Mouse (Mus musculus) heart, embryonic 14.5 days (tissue): ENCODE data around the gene Snx27. TPM values are rescaled to one million over a fixed set of nuclear protein-coding genes. Genes with fewer than 3 reads are reported as not detected.

Experiments used
- ATAC-seq: fragments of 200-750 bp; cut with Nextera tagmentation; 2 replicates; pipeline ENCODE4 v1.8.0; 2017; ENCODE audit warnings: low read depth, moderate TSS enrichment; ENCODE audit not compliant: insufficient number of reproducible peaks, insufficient read depth, low FRiP score
- H3K27ac ChIP-seq, 2 experiments: fragments of 200-500 bp in 1 of 2; fragments of 300-500 bp in 1 of 2; sonication (generic) in 1 of 2; replicated peaks in 1 of 2; 2 replicates each; pipeline ENCODE4 v1.5.1; 2012 to 2014; ENCODE audit warnings: low read depth in 2 of 2, low read length in 2 of 2, control low read depth in 1 of 2, mild to moderate bottlenecking in 1 of 2, mixed read lengths in 1 of 2; ENCODE audit not compliant: control insufficient read depth in 1 of 2, insufficient read depth in 1 of 2
- H3K27me3 ChIP-seq: fragments of 300-500 bp; sonication (generic); 2 replicates; pipeline ENCODE4 v1.6.1; 2014; ENCODE audit warnings: mild to moderate bottlenecking, low read length, control low read depth; ENCODE audit not compliant: control insufficient read depth, insufficient read depth
- H3K36me3 ChIP-seq: fragments of 300-500 bp; sonication (generic); 2 replicates; pipeline ENCODE4 v1.6.1; 2014; ENCODE audit warnings: mild to moderate bottlenecking, control low read depth, low read length, mixed read lengths; ENCODE audit not compliant: control insufficient read depth, insufficient read depth
- H3K4me1 ChIP-seq, 2 experiments: fragments of 200-500 bp in 1 of 2; fragments of 300-500 bp in 1 of 2; sonication (generic) in 1 of 2; 2 replicates each; pipeline ENCODE4 v1.6.1; 2012 to 2014; ENCODE audit warnings: low read length in 2 of 2, control low read depth in 1 of 2, mixed read lengths in 1 of 2; ENCODE audit not compliant: control insufficient read depth in 2 of 2, insufficient read depth in 2 of 2
- H3K4me2 ChIP-seq: fragments of 300-500 bp; sonication (generic); 2 replicates; pipeline ENCODE4 v1.6.1; 2014; ENCODE audit warnings: mild to moderate bottlenecking, low read length
- H3K4me3 ChIP-seq, 2 experiments: fragments of 200-500 bp in 1 of 2; fragments of 300-500 bp in 1 of 2; sonication (generic) in 1 of 2; 2 replicates each; pipeline ENCODE4 v1.5.1; 2012 to 2014; ENCODE audit warnings: low read length in 2 of 2, mild to moderate bottlenecking in 2 of 2, control low read depth in 1 of 2, low read depth in 1 of 2, moderate library complexity in 1 of 2; ENCODE audit not compliant: control insufficient read depth in 1 of 2, insufficient read depth in 1 of 2
- H3K9ac ChIP-seq: fragments of 300-500 bp; sonication (generic); 2 replicates; pipeline ENCODE4 v1.6.1; 2014; ENCODE audit warnings: mild to moderate bottlenecking, low read length
- H3K9me3 ChIP-seq: fragments of 300-500 bp; sonication (generic); 2 replicates; pipeline ENCODE4 v1.6.1; 2016; ENCODE audit warnings: low read length, control low read depth; ENCODE audit not compliant: control insufficient read depth
- WGBS: fragments of 180-500 bp; shearing (Covaris S2); extraction: QIAGEN DNeasy Blood & Tissue Kit; methylation state at CpG from one replicate; pipeline ENCODE4 v1.1.7; 2014; 5-methylcytosine and 5-hydroxymethylcytosine counted together
- polyA plus RNA-seq: library from polyadenylated mRNA; unstranded; fragments of >200 nt; fragmentation: Nextera tagmentation; extraction: Ambion mirVana; gene quantifications from 2 replicates; pipeline ENCODE4 v1.2.1, GENCODE M21; 2014

Gene Snx27
- polyA plus RNA-seq, 1 experiment from 2014 or later, result 26.1 TPM

DNA sequence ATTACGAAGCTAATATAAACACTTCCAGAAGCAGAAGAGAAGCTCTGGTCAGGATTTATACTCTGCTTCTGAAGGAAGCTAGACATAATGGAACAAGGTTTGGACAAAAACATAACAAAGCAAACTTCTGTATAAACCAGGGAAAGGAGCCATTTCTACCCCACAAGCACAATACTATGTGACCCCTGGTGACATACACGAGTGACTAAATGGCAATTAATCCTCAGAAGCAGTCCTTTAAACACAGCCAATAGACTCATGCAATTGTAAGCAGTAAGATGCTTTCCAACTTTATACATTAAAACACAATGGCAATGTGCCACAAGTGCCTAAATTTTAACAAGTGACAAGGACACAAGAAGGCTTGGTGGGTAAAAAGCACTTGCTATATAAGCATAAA is 15.3 kb downstream of the Snx27 start:
- H3K4me1 ChIP-seq, result peaks cover 0 to 14% of the 10 kb centered on the region in 2 experiments; a peak in 3 of 4 replicates
- H3K4me2 ChIP-seq, result no peak overlapping the region
- H3K9ac ChIP-seq, result no peak overlapping the region
- no peaks in the 10 kb centered on the region for H3K36me3 ChIP-seq
- H3K27ac ChIP-seq, result no peak overlapping the region
- no peaks in the 10 kb centered on the region for H3K9me3 ChIP-seq
- ATAC-seq, result no peak
- no peaks in the 10 kb centered on the region for H3K27me3 ChIP-seq
- no peak overlapping the region for H3K4me3 ChIP-seq
- WGBS, result 61% methylated on average over 2 of the region's 2 CpGs

DNA sequence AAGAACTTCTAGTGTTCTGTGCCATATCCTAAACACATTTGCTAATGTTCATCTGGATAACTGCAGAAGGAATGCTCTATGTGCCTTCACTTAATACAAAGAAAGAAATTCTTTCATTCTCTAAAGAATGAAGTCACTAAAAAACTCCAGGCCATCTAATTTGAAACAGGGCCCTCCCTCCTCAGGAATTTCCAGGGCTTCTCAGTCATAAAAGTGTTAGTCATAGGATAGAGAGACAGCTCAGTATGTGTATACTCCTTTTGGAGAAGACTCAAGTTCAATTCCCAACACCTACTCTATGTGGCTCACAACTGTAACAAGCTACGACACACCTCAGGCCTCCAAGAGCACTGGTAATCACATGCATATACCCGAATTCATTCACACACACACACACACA is 17.0 kb downstream of the Snx27 start:
- Histone ChIP-seq H3K4me3 (no peak overlapping the region), H3K4me2 (no peak overlapping the region), H3K9ac (no peak overlapping the region), H3K36me3 (peaks cover 9% of the 10 kb centered on the region), H3K4me1 (peaks cover 0 to 14% of the 10 kb centered on the region in 2 experiments; a peak in 3 of 4 replicates), H3K9me3 (no peaks in the 10 kb centered on the region), H3K27ac (no peak overlapping the region; a peak in 1 of 4 replicates), H3K27me3 (no peaks in the 10 kb centered on the region)
- ATAC-seq, result no peak
- 68% methylated on average over 2 of the region's 2 CpGs for WGBS

DNA sequence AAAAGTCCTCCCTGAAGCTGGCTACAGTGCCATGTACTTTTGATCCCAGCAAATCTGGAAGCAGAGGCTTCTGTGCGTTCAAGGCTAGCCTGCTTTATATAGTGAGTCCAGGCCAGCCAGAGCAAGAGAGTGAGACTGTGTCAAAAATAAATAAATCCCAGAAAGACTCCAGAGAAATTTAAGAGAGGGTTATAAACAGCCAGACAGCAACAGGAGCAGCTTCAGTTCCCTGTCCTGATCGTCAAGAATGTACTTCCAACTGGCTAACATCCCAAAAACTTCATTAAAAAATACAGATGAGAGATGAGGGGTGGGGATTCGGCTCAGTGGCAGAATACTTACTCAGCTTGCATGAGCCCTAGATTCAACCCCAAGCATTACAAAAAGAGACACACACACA is 17.4 kb downstream of the Snx27 start:
- ATAC-seq, result no peak
- H3K27me3 ChIP-seq, result no peaks in the 10 kb centered on the region
- H3K4me1 ChIP-seq, result peaks cover 0 to 14% of the 10 kb centered on the region in 2 experiments; a peak in 3 of 4 replicates
- H3K36me3 ChIP-seq, result peaks cover 9% of the 10 kb centered on the region
- H3K9ac ChIP-seq, result no peak overlapping the region
- H3K4me2 ChIP-seq, result no peak overlapping the region
- 0 out of 4 replicates have a peak overlapping the region, but pooled peaks of 1 of the 2 experiments have one; percentile 33 for H3K27ac ChIP-seq
- 51% methylated on average over 3 of the region's 3 CpGs for WGBS
- H3K9me3 ChIP-seq, result no peaks in the 10 kb centered on the region
- H3K4me3 ChIP-seq, result no peak overlapping the region

DNA sequence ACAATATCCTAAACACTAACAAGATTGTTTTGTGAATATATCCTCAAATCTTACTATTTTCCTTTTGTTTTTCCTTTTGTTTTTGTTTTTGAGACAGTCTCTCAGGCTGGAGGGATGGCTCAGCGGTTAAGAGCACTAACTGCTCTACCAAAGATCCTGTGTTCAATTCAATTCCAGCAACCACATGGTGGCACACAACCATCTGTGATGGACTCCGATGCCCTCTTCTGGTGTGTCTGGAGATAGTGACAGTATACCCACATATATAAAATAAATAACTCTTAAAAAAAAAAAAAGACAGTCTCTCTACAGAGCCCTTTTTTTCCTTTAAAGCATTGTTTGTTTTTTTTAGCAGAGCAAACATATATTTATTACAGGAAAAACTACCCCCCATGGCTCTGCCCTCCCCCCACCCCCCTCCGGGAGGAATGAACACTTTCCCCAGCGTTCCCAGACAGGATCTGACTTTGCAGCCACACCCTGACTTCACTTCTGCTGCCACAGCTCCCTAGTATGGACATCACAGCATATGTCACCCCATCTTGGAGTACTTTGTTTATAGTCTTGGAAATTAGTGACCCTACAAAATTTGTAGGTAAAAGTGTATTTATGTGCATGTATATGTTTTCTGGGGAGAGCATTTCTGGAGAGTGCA is 18.0 kb downstream of the Snx27 start:
- no peaks in the 10 kb centered on the region for H3K9me3 ChIP-seq
- WGBS, result 62% methylated on average over 4 of the region's 4 CpGs

DNA sequence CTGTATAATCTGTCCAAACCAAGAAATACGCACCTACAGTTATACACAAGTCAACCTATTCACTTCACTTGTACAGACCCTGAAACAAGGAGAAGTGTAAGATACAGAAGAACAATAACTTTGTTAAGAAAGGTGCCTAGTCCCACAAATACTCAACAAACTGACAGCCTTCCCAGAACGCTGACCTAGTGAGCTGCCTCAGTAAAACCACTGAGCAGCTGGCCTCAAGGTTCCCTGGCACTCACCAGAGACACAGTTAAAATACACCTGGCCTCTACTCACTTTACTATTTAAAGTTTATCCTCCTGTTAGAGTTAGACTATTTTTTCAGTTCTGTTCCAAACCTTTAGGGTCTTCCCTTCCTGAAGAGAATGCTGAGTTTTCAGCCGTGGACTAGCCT is 19.4 kb downstream of the Snx27 start:
- Histone ChIP-seq H3K27ac (no peak overlapping the region), H3K27me3 (no peaks in the 10 kb centered on the region), H3K9ac (no peak overlapping the region), H3K4me1 (peaks cover 0 to 14% of the 10 kb centered on the region in 2 experiments; a peak in 3 of 4 replicates), H3K36me3 (peaks cover 25% of the 10 kb centered on the region), H3K4me2 (no peak overlapping the region), H3K4me3 (no peak overlapping the region), H3K9me3 (no peaks in the 10 kb centered on the region)
- no peak for ATAC-seq
- WGBS, result 81% methylated on average over 3 of the region's 3 CpGs

More for the DNA sequence above, 18.0 kb downstream of the Snx27 start:
- ATAC-seq, result no peak
- no peaks in the 10 kb centered on the region for H3K27me3 ChIP-seq
- peaks cover 15% of the 10 kb centered on the region for H3K36me3 ChIP-seq
- H3K4me1 ChIP-seq, result peaks cover 0 to 14% of the 10 kb centered on the region in 2 experiments; a peak in 3 of 4 replicates
- no peak overlapping the region for H3K27ac ChIP-seq
- no peak overlapping the region for H3K4me3 ChIP-seq
- H3K9ac ChIP-seq, result no peak overlapping the region
- no peak overlapping the region for H3K4me2 ChIP-seq

DNA sequence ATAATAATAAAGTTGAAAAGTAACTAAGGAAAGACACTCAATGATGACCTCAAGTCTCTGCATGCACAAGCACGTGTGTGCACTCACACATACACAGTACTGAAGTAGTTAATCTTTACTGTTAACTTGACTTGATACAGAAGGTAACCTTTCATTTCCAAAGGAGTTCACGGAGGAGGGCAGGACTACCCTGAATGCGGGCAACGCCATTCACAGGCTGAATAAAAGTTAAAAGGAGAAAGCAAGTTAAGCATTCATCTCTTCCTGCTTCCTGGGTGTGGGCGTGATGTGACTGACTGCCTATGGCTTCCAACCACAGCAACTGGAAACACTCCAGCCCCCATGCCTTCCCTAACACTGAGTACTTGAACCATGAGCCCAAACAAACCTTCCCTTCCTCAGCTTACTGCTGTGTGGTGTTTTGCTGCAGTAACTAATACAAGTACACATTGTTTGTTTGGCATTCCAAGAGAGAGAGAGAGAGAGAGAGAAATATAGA is 22.5 kb downstream of the Snx27 start:
- H3K4me2 ChIP-seq, result no peak overlapping the region
- no peak overlapping the region for H3K9ac ChIP-seq
- 91% methylated on average over 5 of the region's 5 CpGs for WGBS
- no peaks in the 10 kb centered on the region for H3K9me3 ChIP-seq
- H3K36me3 ChIP-seq, result peaks cover 31% of the 10 kb centered on the region
- H3K4me1 ChIP-seq, result peaks cover 0 to 6% of the 10 kb centered on the region in 2 experiments; a peak in 1 of 4 replicates
- H3K27ac ChIP-seq, result no peak overlapping the region
- H3K4me3 ChIP-seq, result no peak overlapping the region
- H3K27me3 ChIP-seq, result no peaks in the 10 kb centered on the region
- no peak for ATAC-seq

DNA sequence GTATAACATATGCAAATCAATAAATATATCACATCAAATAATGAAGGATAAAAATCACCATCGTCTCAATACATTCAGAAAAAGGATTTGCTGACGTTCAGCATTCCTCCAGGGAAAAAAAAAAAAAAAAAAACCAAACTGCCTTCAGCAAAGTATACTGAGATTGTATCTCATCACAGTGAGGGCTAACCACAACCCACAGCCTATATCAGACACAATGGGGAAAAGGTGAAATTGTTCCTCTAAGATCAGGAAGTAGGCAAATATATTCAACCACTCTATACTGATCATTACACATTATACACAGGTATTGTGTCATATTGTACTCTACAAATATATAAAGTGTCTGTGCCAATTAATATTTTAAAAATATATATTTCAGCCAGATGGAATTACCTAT is 33.5 kb downstream of the Snx27 start:
- Histone ChIP-seq H3K4me1 (no peaks in the 10 kb centered on the region), H3K27ac (no peak overlapping the region), H3K36me3 (no peaks in the 10 kb centered on the region), H3K9me3 (no peaks in the 10 kb centered on the region), H3K4me2 (no peak overlapping the region), H3K4me3 (no peak overlapping the region), H3K9ac (no peak overlapping the region), H3K27me3 (no peaks in the 10 kb centered on the region)
- ATAC-seq, result no peak
- WGBS, result 89% methylated on average over 2 of the region's 2 CpGs

DNA sequence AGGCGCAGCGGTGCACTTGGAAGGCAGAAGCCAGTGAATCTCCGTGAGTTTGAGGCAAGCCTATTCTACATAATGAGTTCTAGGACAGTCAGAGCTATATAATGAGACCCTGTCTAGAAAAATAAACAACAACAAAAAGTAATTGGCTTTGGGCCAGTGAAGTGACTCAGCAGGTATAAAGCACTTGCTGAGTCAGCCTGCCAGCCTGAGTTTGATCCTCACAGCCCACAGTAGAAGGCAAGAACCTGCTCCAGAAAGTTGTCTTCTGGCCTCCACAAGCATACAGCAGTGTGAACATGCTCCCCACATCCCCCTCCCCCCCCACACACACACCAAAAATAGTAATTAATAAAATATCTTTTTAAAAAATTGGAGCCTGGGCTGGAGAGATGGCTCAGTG is 45.3 kb downstream of the Snx27 start:
- Histone ChIP-seq H3K27ac (no peak overlapping the region), H3K9me3 (no peaks in the 10 kb centered on the region), H3K9ac (no peak overlapping the region), H3K4me2 (no peak overlapping the region), H3K4me1 (no peaks in the 10 kb centered on the region), H3K36me3 (no peaks in the 10 kb centered on the region), H3K27me3 (no peaks in the 10 kb centered on the region), H3K4me3 (no peak overlapping the region)
- 95% methylated on average over 3 of the region's 3 CpGs for WGBS
- ATAC-seq, result no peak
